Comparison of ENCODE assay signal across 21 mouse cellular contexts in genomic region chr19:58414733-58415132, GRCm38 (mm10). TPM values are rescaled to one million over a fixed set of nuclear protein-coding genes. Genes with fewer than 3 reads are reported as not detected.
"Had no signal": no experiment of that assay in that cellular context is flagged by ENCODE, and none has a peak within 500 bp of the region (broad histone marks: within the 10 kb centered on the region; RNA-seq: fewer than 3 reads in every experiment).

No protein-coding gene starts in this region.

- H3K9me3 ChIP-seq: midbrain, embryonic 13.5 days; midbrain, embryonic 15.5 days; neural tube, embryonic 15.5 days; stomach, embryonic 15.5 days had no signal

- H3K27ac ChIP-seq: liver, embryonic 14.5 days; midbrain, embryonic 13.5 days; midbrain, embryonic 15.5 days; neural tube, embryonic 13.5 days; neural tube, embryonic 15.5 days; stomach, postnatal 0 days had no signal

- H3K27me3 ChIP-seq: megakaryocyte, embryonic 14.5 days; midbrain, embryonic 13.5 days; midbrain, embryonic 15.5 days; neural tube, embryonic 13.5 days; neural tube, embryonic 15.5 days; stomach, embryonic 15.5 days had no signal

- H3K36me3 ChIP-seq: midbrain, embryonic 13.5 days; midbrain, embryonic 15.5 days; neural tube, embryonic 15.5 days; stomach, embryonic 15.5 days had no signal

- ATAC-seq: midbrain, embryonic 13.5 days; midbrain, embryonic 15.5 days had no signal

- H3K4me3 ChIP-seq: megakaryocyte, embryonic 14.5 days; midbrain, embryonic 13.5 days; midbrain, embryonic 15.5 days; neural tube, embryonic 13.5 days; neural tube, embryonic 15.5 days; stomach, embryonic 15.5 days had no signal

- H3K4me2 ChIP-seq: lung, embryonic 14.5 days; midbrain, embryonic 11.5 days; midbrain, embryonic 13.5 days; midbrain, embryonic 15.5 days; neural tube, embryonic 13.5 days; neural tube, embryonic 15.5 days; stomach, embryonic 15.5 days had no signal

- H3K4me1 ChIP-seq: midbrain, embryonic 13.5 days; midbrain, embryonic 15.5 days had no signal

- DNase-seq: lung, adult 18-20 months; lung, embryonic 14.5 days; lung, postnatal 10 days; lung, postnatal 4 days; retina, postnatal 1 day; right cerebral cortex, adult 18-20 months; right cerebral cortex, postnatal 25 days; right cerebral cortex, postnatal 4 days; spleen, adult 18-20 months; thymus, adult 2 months; thymus, postnatal 36 days had no signal

RNA-seq across cellular contexts. Expression of gene Gfra1, which starts 41.0 kb away (rescaled TPM):
- total RNA-seq: monocyte, adult 5-6 weeks had no signal
